Mouse (Mus musculus) liver, embryonic 15.5 days (tissue): ENCODE data around the gene Irak2. TPM values are rescaled to one million over a fixed set of nuclear protein-coding genes. Genes with fewer than 3 reads are reported as not detected.

Source experiments
- ATAC-seq: fragments of 200-750 bp; cut with Nextera tagmentation; 2 replicates; pipeline ENCODE4 v1.8.0; 2017; ENCODE audit warnings: moderate number of reproducible peaks, mild to moderate bottlenecking, moderate library complexity; ENCODE audit not compliant: insufficient read depth
- H3K27ac ChIP-seq: fragments of 300-500 bp; sonication (generic); replicated peaks from 2 replicates; pipeline ENCODE4 v1.5.1; 2015; ENCODE audit warnings: mild to moderate bottlenecking, inconsistent platforms
- H3K27me3 ChIP-seq: fragments of 300-500 bp; sonication (generic); 2 replicates; pipeline ENCODE4 v1.6.1; 2015; ENCODE audit warnings: mild to moderate bottlenecking, inconsistent platforms
- H3K36me3 ChIP-seq: fragments of 300-500 bp; sonication (generic); replicated peaks from 2 replicates; pipeline ENCODE4 v1.6.1; 2015; ENCODE audit warnings: moderate library complexity, mild to moderate bottlenecking, inconsistent platforms
- H3K4me1 ChIP-seq: fragments of 300-500 bp; sonication (generic); replicated peaks from 2 replicates; pipeline ENCODE4 v1.6.1; 2015; ENCODE audit warnings: inconsistent platforms
- H3K4me2 ChIP-seq: fragments of 300-500 bp; sonication (generic); 2 replicates; pipeline ENCODE4 v1.6.1; 2015; ENCODE audit warnings: moderate library complexity, mild to moderate bottlenecking, inconsistent platforms
- H3K4me3 ChIP-seq: fragments of 300-500 bp; sonication (generic); replicated peaks from 2 replicates; pipeline ENCODE4 v1.5.1; 2015; ENCODE audit warnings: mild to moderate bottlenecking, inconsistent platforms
- H3K9ac ChIP-seq: fragments of 300-500 bp; sonication (generic); 2 replicates; pipeline ENCODE4 v1.6.1; 2015; ENCODE audit warnings: moderate library complexity, mild to moderate bottlenecking, inconsistent platforms
- H3K9me3 ChIP-seq: fragments of 300-500 bp; sonication (generic); replicated peaks from 2 replicates; pipeline ENCODE4 v1.6.1; 2016; ENCODE audit warnings: inconsistent platforms
- WGBS: fragments of 180-500 bp; shearing (Covaris S2); methylation state at CpG from one replicate; pipeline ENCODE4 v1.1.7; 2015; ENCODE audit warnings: mixed read lengths; ENCODE audit not compliant: insufficient replicate concordance; 5-methylcytosine and 5-hydroxymethylcytosine counted together
- polyA plus RNA-seq: library from polyadenylated mRNA; unstranded; fragments of >200 nt; fragmentation: Nextera tagmentation; extraction: Ambion mirVana; gene quantifications from 2 replicates; pipeline ENCODE4 v1.2.1, GENCODE M21; 2015

Gene Irak2
- polyA plus RNA-seq, 1 experiment from 2014 or later, result 13.5 TPM

DNA sequence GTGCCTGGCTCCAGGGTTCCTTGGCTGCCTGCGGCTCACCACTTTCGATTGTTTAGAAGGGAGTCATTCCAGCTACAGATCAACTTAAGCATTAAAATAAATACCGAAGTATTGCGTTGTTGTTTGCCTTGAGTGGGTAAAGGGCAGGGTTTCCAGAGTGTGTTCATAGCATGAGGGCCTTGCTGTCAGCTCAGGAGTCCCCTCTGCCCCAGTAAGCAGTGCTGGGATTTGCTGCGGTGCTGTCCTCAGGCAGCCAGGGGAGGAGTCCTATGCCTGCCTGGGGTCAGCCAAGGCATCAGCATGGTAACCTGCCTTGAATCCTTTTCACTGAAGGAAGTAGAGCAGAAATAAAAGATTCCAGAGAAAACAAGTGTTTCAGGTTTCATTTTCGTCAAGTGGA lies 18.6 kb downstream of the Irak2 start:
- no peak overlapping the region for H3K4me2 ChIP-seq
- H3K4me1 ChIP-seq, result peaks cover 73% of the 10 kb centered on the region
- no peaks in the 10 kb centered on the region for H3K9me3 ChIP-seq
- 0 out of 2 replicates have a peak overlapping the region, but pooled peaks have one; percentile 14 for H3K27ac ChIP-seq
- no peaks in the 10 kb centered on the region for H3K27me3 ChIP-seq
- peak; percentile 61 for ATAC-seq
- H3K9ac ChIP-seq, result no peak overlapping the region
- H3K36me3 ChIP-seq, result no peaks in the 10 kb centered on the region
- 75% methylated on average over 6 of the region's 6 CpGs for WGBS
- no peak overlapping the region for H3K4me3 ChIP-seq

DNA sequence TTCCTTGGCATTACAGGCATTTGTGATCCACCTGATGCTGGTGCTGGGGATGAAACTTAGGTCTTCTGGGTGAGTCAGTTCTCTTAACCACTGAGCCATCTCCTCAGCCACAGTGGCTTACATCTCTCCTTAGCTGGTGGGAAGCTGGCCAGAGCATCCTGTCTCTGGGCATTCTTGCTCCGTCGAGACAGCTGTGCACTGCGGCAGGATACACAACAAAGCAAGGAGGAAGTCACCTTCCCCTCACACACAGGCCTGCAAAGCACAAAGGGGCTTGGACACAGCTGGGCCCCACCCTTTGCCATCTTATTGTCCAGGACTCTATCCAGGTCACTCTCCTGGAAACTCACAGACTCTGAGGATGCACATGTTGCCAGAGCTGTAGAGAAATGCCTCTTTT lies 20.0 kb downstream of the Irak2 start:
- H3K27me3 ChIP-seq, result no peaks in the 10 kb centered on the region
- WGBS, result 24% methylated on average over 3 of the region's 3 CpGs
- H3K4me1 ChIP-seq, result peaks cover 66% of the 10 kb centered on the region
- no peak for ATAC-seq
- no peak overlapping the region for H3K9ac ChIP-seq
- no peak overlapping the region for H3K27ac ChIP-seq
- H3K4me3 ChIP-seq, result no peak overlapping the region
- H3K9me3 ChIP-seq, result no peaks in the 10 kb centered on the region
- 0 out of 2 replicates have a peak, but pooled peaks cover 5% of the 10 kb centered on the region for H3K36me3 ChIP-seq
- H3K4me2 ChIP-seq, result no peak overlapping the region

DNA sequence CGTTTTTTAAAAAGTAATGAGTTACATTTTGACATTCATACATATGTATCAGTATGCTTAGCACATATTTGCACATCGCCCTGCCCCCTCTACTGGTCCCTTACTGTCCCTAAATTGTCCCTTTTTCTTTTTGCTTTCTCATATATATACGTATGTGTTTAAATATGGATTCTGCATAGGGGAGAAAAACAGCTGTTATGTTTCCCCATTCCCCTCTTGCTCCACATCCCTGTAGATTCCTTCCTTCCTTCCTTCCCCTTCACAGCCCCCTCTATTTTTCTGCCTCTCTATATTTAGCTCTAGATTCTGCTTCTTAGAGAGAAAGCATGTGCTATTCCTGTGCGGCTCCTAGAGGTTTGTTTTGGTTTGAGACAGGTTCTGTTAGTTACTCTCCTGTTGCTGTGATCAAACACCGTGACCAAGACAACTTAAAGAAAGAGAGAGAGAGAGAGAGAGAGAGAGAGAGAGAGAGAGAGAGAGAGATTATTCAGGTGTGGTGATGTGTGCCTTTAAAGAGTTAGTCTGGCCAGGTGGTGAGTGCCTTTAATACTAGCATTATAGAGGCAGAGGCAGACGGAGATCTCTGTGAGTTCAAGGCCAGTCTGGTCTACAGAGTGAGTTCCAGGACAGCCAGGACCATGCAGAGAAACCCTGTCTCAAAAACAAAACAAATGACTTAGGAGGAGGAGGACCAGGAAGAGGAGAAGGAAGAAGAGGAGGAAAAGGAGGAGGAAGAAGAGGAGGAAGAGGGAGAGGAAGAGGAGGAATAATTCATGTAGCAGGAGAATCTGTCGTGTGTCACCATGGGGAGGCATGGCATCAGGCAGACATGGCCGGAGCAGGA lies 21.6 kb downstream of the Irak2 start:
- 0 out of 2 replicates have a peak overlapping the region, but pooled peaks have one; percentile 33 for H3K27ac ChIP-seq
- no peak for ATAC-seq
- H3K36me3 ChIP-seq, result 0 out of 2 replicates have a peak, but pooled peaks cover 5% of the 10 kb centered on the region
- no peak overlapping the region for H3K4me2 ChIP-seq
- no peaks in the 10 kb centered on the region for H3K9me3 ChIP-seq
- H3K9ac ChIP-seq, result no peak overlapping the region
- no peaks in the 10 kb centered on the region for H3K27me3 ChIP-seq
- no peak overlapping the region for H3K4me3 ChIP-seq
- peaks cover 54% of the 10 kb centered on the region for H3K4me1 ChIP-seq
- whole genome bisulfite sequencing, result 47% methylated on average over 8 of the region's 8 CpGs

DNA sequence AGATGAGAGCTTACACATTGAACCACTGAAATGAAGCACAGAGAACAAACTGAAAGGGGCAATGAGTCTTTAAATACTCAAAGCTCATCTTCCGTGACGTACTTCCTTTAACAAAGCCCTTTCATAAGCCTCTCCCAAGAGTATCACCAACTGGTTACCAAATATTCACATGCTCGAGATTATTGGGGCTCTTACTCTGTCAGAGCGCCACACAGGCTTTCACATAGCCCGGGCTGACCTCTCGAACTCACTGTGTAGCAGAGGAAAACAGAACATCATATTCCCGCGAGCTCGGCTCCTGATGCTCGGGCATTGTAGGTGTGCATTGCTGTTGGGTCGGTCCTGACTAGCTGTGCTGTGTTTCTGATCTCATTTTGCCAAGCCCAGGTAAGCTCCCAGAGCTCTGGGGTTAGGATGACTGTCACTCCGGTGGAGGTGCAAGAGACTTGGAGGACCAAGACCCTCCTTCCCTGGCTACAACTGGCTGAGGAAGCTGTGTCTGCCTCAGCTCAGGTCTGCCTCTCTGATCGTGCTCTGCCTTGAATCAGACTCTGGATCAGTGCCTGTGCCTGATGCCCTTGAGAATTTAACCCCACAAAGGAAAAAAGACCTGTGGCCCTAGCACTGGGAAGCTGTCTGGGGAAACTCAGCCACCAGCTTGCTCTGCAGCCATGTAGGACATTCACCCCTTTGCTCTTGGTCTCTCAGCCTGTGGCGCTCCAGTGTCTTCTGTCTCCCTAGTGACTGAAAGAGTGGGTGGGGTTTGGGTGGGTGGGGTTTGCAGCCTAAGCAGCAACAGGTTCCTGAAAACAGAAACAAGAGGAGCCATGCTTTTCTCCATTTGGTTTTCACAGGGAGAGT lies 22.5 kb downstream of the Irak2 start:
- 57% methylated on average over 14 of the region's 14 CpGs for WGBS
- Histone ChIP-seq H3K27ac (peak overlapping the region; percentile 45; the same call in 1 of the 2 replicates), H3K9me3 (no peaks in the 10 kb centered on the region), H3K9ac (no peak overlapping the region), H3K36me3 (0 out of 2 replicates have a peak, but pooled peaks cover 5% of the 10 kb centered on the region), H3K27me3 (no peaks in the 10 kb centered on the region), H3K4me2 (no peak overlapping the region), H3K4me3 (no peak overlapping the region), H3K4me1 (peaks cover 51% of the 10 kb centered on the region)
- ATAC-seq, result no peak

DNA sequence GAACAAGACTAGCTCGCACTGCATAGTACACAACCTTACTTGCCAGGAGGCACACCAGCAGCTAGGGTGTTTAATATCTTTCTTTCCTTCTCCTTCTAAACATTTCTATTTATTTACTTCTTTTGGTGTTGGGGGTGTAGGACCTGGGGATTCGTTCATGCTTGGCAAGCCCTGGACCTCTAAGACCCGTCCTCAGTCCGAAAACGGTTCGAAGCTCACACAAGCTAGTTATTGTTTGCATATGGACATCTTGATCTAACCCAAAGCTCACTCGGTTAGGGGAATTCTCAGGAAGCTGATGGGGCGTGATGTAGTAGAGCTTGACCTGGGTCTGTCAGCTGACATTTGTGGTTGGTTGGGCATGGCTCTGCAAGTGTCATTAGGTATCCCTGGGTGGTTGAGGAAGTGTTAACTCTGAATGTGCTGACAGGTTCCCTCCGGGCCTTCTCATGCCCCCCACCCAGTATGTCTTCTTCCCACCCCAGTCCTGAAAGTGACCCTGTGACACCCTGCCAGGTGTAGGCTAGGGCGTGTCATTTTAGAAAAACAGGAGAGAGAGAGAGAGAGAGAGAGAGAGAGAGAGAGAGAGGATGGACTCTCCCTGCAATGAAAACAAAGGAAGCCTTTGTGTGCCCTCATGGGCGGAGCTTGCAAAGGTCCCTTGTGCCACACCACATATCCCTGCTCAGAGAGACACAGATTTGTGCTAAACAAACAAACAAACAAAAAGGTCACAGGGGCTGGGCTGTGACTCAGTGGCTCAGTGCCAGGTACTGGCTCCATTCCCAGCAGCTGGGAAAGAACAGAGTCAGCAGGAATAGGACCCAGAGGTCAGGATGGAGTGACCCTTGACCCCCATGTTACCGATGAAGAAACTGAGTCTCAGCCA lies 23.3 kb downstream of the Irak2 start:
- Histone ChIP-seq H3K27me3 (no peaks in the 10 kb centered on the region), H3K4me3 (no peak overlapping the region), H3K4me2 (no peak overlapping the region; the same call in 1 of the 2 replicates), H3K4me1 (peaks cover 50% of the 10 kb centered on the region), H3K9me3 (no peaks in the 10 kb centered on the region), H3K9ac (no peak overlapping the region), H3K27ac (peak overlapping the region; percentile 45; the same call in 1 of the 2 replicates), H3K36me3 (0 out of 2 replicates have a peak, but pooled peaks cover 5% of the 10 kb centered on the region)
- peak; percentile 25; the same call in 1 of the 2 replicates for ATAC-seq
- 49% methylated on average over 12 of the region's 12 CpGs for WGBS

DNA sequence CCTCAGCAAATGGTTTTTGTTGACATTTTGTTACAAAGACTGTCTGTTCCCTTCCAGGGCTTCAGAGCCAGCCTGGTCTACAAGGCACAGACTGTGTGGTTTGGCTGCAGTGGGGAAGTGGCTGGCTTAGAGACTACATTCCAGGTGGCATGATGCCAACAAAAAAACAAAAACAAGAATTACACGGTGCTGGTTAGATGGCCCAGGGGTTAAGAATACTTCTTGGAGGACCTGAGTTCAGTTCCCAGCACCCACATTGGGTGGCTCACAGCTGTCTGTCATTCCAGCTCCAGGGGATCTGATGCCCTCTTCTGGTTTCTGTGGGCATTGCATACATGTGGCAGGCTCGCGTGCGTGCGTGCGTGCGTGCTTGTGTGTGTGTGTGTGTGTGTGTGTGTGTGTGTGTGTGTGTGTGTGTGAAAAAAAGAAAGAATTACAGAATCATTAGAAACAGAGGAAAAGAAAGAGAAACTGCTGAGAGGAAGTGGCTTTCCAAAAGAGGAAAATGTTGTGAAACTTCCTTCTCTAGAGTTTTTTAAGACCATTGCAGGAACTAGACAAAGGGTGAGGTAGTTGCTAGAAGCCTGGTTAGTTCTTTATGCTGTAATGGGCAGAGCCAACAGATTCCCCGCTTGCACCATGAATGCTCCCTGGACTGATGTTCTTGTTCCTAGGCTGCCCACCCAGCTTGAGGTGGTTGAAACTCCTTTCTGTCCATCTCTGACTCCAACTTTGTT lies 24.9 kb downstream of the Irak2 start:
- Histone ChIP-seq H3K36me3 (0 out of 2 replicates have a peak, but pooled peaks cover 5% of the 10 kb centered on the region), H3K27ac (peak overlapping the region; percentile 55; the same call in 1 of the 2 replicates), H3K4me2 (no peak overlapping the region), H3K4me1 (peaks cover 55% of the 10 kb centered on the region), H3K27me3 (no peaks in the 10 kb centered on the region), H3K9ac (no peak overlapping the region), H3K4me3 (no peak overlapping the region), H3K9me3 (no peaks in the 10 kb centered on the region)
- ATAC-seq, result no peak
- WGBS, result 80% methylated on average over 8 of the region's 8 CpGs

DNA sequence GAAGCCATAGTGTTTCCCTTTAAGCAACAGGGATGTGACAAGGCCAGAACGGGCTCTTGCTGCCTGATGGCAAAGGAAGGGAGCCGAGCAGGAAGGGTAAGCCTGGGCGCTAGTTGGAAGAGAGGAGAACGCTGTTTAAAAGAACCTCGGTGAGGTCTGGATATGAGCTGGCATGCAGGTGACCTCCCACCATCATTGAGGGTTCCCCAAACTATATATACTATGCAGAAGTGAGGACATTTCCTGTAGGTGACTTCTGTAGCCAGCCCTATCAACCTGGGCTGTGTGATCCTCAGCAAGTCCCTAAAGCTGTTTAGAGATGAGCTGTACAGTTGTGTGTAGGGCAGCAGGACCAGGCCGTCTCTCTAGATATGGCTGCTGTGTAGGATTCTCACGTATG lies 26.0 kb downstream of the Irak2 start:
- ATAC-seq, result no peak
- no peak overlapping the region for H3K4me2 ChIP-seq
- H3K36me3 ChIP-seq, result 0 out of 2 replicates have a peak, but pooled peaks cover 5% of the 10 kb centered on the region
- no peak overlapping the region for H3K27ac ChIP-seq
- H3K9me3 ChIP-seq, result no peaks in the 10 kb centered on the region
- 67% methylated on average over 7 of the region's 7 CpGs for WGBS
- H3K27me3 ChIP-seq, result no peaks in the 10 kb centered on the region
- peaks cover 55% of the 10 kb centered on the region for H3K4me1 ChIP-seq
- H3K9ac ChIP-seq, result no peak overlapping the region
- H3K4me3 ChIP-seq, result no peak overlapping the region

DNA sequence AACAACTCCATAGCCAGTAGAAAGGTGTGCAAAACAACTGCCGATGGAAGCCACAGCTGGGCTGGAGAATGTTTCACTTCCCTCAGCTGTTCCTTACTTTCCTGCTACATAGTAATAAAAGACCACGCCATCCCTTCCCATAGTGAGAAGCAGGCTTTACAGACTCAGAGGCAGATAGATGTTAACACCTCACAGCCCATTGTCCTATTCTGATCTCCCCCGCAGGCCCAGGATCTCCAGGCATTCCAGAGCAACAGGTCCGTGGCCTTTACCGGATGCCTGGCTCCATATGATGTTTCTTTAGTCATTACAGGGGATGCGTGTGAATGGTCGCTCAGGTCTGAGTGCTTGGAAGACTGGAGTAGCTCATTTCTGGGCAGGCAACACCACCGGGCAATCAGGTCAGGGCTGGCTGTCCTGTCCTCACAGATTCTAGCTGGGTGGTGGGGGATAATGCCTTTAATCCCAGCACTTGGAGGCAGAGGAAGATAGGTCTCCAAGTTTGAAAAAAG lies 29.4 kb downstream of the Irak2 start:
- Histone ChIP-seq H3K9ac (no peak overlapping the region), H3K27ac (no peak overlapping the region; the same call in 1 of the 2 replicates), H3K9me3 (no peaks in the 10 kb centered on the region), H3K36me3 (peaks cover 15% of the 10 kb centered on the region; the same call in 1 of the 2 replicates), H3K27me3 (no peaks in the 10 kb centered on the region), H3K4me2 (no peak overlapping the region), H3K4me3 (no peak overlapping the region), H3K4me1 (peaks cover 36% of the 10 kb centered on the region)
- 74% methylated on average over 8 of the region's 8 CpGs for WGBS
- ATAC-seq, result no peak

DNA sequence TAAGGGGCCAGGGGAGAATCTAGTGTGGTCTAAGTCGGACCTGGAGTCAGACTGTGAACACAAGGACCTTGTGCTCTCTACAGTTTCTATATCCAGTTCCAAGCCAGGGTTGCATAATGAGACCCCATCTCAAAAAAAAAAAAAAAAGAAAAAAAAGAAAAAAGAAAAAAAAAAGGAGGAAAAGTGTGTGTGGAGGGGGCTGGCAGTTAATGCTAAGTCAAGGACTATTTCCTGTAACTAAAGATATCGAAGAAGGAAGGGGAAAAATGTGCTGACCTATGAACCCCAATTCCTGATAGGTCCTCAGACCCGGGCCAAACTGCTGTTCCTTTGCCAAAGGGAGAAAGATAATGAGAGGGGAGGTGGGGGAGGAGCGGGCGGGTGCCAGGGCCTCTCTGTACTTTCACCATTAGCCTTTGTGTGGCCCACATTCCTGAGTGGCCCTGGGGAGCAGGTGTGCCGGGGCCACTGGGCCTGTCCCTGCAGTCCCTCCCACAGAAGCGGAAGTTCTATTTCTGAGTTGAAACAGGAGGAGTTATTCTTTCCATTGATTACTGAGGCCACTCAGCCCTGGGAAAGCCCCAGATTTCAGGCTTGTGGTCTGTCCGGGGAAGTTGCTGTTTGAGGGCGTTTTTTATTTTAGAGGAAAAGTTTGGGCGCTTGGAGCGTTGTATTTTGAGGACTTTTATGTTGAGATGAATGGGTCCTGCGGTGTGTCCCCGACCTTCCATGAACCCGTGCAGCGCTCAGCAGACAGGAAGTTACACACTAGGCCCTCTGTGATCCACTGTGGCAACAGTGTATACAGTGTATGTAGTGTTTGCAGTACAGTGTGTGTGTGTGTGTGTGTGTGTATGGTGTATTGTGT lies 30.3 kb downstream of the Irak2 start:
- 14% methylated on average over 15 of the region's 15 CpGs for WGBS
- no peak overlapping the region for H3K4me3 ChIP-seq
- peaks cover 20% of the 10 kb centered on the region; the same call in 1 of the 2 replicates for H3K36me3 ChIP-seq
- ATAC-seq, result peak; percentile 69
- H3K9ac ChIP-seq, result no peak overlapping the region
- H3K27me3 ChIP-seq, result no peaks in the 10 kb centered on the region
- peak overlapping the region; percentile 72 for H3K27ac ChIP-seq
- H3K4me1 ChIP-seq, result peaks cover 36% of the 10 kb centered on the region
- H3K9me3 ChIP-seq, result no peaks in the 10 kb centered on the region
- H3K4me2 ChIP-seq, result peak overlapping the region; percentile 20
